Mouse (Mus musculus) heart, postnatal 4 days (tissue): Measurements from ENCODE around the gene Fam24b. TPM values are rescaled to one million over a fixed set of nuclear protein-coding genes. Genes with fewer than 3 reads are reported as not detected.
A peak's percentile ranks its signal among the peaks of the same experiment; 100 is the strongest.

Source experiments
- DNase-seq: peaks from one replicate; pipeline ENCODE4 v3.0.0; 2021
- total RNA-seq, 2 experiments: library from RNA; stranded (reverse); gene quantifications; 2 replicates each; pipeline ENCODE4 v1.2.3; 2021

Fam24b gene
- total RNA-seq = not detected

DNA sequence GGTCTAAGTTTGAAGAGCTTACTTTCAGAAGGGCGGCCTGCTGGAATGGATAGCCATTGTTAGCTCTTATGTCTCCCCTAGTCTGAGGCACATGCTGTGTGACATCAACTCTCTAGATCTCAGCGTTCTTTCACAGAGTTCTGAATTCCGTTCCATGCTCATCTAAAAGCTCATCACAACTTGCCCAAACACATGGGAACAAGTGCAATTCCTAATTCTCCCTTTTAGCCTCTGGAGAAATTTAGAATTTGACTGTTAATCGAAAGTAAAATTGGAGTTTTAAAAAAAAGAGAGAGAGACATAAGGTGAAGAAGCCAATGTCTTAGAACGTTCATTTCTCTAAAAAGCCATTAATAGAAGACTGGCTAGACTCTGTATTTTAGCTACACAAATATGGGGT lies at the start of gene Fam24b:
TSS of gene Fam24b (minus strand) at position 101 of the 400 bp plus-strand sequence.
- no peak for DNase-seq

DNA sequence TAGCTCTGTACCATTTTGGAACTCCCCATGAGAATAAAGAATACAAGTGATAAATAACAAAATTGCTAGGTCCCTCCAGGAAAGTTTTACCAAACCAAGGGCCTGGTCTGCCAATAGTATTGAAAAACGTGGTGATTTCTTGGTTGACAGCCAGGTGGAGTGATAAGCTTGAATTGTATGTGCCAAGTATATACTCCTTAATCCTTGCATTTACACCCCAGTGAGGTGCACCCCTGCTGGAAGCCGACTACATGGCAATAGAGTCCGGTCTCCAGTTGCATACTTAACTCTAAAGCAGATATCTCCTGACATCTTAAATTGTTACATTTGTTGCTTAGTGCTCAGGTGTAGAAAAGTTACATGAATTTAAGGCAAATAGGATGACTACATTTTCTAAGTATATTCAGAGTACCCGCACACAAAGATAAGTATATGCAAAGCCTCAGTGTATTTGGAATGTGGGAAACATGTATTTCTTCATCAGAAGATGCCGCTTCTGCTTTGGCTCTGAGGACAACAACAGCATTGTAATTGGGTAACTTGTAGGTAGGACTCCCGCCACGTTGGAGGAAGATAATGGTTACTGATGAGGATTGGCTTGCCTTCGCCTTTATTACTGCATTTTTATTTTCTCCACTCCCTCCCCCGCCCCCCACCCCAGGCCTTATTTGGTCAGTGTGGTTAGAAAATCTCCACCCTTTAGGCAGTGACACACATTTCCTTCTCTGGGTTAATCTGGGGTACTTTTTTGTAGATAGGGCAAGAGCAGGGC lies 42.8 kb upstream of the Fam24b start:
- no peak for DNase-seq

DNA sequence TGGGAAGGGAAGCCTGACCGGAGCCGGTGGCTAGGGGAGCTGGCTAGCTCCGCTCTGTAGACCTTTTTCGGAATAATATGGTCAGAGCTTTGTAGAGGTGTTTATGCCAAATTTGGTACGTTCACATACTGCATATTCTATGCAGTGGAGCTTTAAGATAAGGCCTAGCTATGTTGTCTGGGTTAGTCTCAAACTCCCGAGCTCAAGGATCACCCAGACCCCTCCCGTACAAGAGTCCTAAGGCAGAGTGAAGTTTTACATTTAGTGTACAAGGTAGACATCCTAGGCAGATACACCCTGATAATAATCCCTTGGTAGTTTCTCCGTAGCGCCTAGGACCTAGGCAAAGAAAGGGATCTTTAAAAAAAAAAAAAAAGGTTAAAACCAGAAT lies 42.1 kb upstream of the Fam24b start:
- DNase-seq = no peak

DNA sequence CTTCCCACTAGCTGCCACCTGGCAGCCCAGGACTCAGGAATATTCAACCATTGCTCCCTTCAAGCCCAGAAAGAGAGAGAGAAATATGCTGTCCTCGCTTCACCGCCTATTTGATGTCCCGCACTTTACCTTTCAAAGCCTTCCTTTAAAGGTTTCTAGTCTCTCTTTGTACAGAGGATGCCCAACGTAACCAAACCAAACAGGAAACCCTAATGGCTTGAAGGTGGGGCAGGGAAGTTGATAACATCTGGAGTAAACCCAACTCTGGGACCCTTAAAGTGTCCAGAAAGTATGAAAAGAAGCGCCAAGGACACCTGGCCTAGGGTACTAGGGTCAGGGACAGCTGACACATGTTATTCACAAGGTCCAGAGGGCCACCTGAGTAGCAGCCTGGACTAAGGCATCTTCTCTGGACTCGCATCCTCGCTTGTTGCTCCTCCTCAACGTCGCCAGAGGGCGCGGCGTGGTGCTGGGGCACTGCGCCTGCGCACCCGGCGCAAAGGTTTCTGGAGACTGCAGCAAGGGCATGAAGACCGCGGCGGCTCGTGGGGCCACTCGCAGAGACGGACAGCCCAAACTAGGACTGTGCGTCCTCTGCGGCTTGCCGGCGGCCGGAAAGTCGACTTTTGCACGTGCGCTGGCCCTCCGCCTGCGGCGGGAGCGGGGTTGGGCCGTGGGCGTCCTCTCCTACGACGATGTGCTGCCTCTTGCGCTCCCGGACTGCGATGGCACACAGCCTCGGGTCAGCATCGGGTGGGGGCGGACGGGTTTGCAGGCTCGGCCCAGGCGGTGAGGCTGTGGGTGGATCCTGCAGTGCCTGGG lies 41.5 kb upstream of the Fam24b start, which contains the start of gene Pstk:
TSS of gene Pstk (plus strand) at position 494 of the 822 bp plus-strand sequence.
- peak; percentile 91 for DNase-seq

DNA sequence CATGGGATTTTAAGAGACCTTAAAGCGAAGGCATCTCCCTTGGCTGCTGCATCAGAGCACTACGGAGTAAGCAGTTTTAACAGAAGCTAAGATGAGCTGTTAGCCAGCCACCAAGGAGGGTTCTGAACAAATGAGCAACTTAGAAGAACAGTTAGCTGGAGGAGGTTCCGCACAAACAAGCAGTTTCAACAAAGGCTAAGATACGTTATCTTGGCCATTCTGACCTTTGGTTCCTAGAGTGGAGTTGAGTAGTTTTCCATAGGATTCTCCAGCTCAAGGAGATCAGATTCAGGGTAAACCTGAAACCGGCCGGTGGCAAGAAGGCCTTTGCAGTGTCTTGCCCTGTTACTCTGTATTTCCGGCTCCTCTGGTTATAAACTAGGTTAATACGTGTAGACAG lies 34.8 kb upstream of the Fam24b start:
- DNase-seq = no peak

DNA sequence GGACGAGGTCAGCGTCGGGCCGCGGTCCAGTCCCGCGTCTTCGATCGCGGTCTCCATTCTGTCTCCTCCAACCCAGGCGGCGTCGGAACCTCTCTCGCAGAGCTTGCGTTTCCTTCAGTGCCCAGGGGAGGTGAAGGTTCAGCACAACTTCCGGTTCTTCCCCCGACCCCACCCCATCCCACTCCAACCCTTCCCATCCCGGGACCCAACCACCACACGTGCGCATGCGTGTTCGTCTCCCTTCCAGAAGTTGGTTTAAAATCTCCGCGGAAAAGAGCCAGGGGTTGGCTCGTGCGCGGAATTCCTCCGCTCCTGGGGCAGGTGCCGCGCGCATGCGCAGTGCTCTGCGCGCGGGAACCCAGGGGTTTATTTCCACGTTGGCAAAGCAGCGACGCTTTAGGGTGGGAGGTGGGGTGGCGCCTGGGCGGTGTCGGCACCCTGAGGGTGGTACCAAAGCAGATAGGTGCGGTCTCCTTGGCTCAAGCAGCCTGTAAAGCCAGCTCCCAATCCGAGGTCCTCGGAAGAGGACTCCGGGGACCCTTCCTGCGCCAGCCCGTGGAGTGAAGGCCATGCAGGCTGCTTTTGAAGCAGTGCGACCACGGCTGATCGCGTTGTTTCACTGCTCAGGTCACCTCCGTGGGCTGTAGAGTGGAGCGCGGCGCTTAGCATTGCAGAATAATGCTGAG lies 33.4 kb upstream of the Fam24b start, which contains the start of gene 2310057M21Rik:
TSS of gene 2310057M21Rik (minus strand) at position 145 of the 686 bp plus-strand sequence.
- DNase-seq = peak; percentile 96

DNA sequence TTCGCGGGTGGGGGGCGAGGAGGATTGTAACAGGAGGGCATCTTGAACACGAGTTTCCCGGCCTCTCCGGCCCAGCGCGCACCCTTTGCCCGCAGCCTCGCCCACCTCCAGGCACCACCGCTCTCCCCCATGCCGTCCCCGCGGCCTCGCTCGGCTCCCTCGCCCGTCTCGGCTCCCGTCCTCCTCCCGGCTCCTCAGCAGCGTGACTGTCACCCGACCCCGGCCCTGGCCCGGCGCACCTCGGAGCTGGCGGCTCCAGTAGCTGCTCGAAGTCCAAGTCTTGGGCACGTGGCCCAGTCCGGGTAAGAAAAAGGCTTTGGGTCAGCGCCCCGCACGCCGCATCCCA lies 32.9 kb upstream of the Fam24b start:
- no peak for DNase-seq

DNA sequence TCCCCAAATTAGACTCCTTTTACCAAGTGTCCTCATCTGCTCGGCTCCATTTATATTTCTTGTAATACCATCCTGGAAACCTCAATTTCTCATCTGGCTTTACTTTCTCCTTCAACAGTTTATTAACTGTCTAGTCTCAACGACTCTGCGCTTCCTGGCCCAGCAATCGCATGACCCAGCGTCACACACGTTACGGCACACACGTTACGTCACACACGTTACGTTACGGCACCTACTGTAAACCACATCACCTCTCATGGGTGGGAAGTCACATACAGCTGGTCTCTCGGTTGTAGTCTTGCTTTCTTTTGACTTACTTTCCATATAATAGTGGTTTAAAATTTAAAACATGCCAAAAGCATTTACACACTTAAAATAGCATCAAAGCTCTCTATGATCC lies 26.8 kb upstream of the Fam24b start:
- no peak for DNase-seq

DNA sequence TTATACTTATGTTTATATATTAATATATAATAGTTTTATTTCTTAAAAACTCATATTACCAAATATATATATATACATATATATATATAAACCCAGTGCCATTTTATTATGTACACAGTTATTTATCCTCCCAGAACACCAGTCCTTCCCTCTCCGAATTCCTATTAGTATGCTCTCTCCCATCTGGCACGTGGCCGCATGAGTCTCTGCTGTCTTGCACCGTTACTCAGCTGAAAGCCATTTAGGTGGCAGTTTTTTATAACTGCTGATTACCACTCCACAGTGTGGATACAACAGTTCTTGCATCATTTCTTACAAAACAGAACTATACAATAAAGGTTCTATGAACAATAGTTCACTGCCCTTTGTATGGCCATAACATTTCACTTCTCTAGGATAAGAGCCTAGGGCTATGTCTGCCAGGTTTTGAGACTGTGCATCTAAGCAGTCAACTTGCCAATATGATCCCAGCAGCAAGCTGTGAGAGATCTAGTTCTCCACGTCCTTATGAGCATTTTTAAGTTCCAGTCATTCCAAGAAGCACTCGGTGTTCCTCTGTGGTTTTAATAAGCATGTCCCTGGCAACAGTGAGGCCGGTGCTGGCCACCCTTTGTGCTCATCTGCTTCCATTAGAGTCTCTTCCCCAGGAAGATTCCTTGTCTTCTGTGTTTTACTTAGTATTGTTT lies 16.7 kb upstream of the Fam24b start:
- DNase-seq = no peak

DNA sequence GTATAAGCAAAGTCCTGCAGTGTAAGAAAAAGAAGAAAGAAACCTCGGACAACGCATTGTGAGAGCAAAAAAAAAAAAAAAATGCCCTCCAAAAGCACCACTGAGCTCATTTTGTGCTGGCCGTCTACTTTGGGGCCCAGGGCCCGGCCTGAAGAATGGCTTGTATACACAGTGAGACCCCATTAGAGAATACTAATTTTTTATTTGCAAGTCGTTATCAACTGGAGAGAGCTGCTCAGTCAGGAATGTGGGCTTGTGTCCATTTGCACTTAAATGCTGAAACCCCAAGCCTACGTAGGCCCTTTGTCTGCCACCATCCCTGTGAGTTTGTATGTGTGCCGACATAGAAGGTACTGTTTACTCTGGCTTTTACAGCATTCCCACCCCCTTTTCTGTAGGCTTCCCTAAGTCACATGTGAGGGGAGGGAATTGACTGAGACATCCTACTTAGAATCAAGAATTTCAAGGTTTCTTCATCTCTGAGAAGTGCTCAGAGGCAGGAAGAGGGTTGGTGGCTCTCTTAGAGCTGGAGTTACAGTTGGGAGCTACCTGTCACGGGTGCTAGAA lies 8.3 kb upstream of the Fam24b start:
- no peak for DNase-seq

DNA sequence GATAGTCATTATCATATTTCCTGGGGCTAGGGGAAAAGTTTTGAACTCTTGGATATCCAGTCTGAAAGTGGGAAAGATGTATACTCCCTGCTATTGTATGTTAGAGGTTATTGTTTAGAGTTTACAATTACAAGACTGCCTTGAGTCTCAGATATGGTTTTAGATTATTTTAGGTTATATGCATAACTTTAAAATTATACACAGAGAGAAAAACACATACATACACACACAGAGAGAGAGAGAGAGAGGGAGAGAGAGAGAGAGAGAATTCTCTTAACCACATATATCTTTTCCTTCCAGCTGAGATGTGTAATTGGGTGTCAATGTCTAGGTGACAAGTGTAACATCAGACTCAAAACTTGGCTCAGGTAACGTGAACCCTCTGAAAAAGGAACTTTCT lies 4.2 kb upstream of the Fam24b start, which contains the start of gene Fam24a:
TSS of gene Fam24a (plus strand) at position 301 of the 400 bp plus-strand sequence.
- no peak for DNase-seq

DNA sequence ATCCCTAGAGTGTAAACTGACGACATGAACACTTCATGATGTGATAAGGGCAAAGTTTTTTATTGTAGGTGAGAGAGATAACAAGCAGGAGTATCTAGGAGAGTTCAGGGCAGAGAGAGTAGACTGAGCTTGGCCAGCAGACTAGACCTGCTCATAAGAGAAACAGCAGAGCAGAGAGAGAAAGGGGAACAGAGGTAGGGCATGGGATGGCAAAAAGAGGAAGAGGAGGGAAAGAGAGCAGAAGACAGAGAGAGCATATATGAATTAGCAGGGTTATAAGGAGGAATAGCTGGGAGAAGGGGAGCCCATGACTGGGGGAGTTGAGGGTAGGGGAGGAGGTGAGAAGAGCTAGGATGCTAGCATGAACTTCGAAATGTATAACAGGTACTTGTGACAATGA lies 2.4 kb upstream of the Fam24b start:
- DNase-seq = no peak

DNA sequence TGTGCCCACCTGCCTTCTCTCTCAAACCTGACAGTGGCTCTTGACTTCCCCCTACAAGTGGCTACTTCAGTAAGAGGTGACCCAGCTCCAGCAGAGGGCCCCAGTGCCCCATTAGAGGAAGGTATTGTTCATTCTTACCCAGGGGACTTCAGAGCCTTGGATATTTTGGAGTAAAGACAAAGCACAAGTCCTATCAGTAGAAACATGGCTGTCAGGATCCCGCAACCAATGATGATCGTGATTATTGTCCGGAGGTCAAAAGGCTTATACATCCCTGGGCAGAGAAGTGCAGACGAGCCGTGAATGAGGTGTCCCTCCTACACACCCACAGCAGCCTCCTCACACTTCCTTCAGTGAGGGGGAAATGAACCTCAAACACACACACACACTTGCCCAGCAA lies 2.3 kb downstream of the Fam24b start:
- no peak for DNase-seq

DNA sequence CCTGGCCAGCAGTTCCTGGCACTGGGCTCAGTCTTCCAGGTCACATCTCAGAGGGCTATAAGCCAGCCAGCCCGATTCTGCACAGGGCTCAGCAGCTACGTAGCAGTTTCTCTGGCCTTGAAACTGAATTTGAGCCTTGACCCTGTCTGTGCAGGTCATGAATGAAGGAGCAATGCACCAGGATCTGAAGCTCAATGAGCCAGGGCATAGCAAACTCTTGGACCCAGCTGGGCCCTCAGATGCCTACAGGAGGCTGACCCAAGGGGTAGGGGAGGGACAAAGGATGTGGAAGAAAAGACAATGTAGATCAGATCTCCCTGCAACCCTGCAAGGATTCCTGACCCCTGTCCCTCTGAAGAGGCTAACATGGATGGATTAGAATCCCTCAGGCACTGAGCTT lies 7.1 kb downstream of the Fam24b start, which contains the start of gene Cuzd1:
TSS of gene Cuzd1 (minus strand) at position 101 of the 400 bp plus-strand sequence.
- DNase-seq = no peak

DNA sequence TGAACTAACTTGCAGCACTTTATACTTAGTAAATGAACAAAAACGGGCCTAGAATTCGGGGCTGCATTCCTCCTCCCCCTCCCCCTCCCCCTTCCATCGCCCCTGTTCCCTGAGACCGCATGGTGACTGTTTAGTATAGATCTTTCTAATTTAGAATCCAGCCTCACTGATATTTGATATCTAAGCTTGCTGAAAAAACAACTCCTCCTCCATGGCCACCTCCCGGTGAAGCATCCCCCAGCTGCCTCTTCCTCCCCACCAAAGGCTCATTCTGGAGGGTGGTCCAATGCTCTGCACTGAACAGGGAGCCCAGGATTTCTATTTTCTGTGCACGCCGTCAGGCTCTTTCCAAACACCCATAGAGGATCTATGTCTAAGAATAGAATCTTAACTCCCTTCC lies 11.0 kb downstream of the Fam24b start:
- no peak for DNase-seq

DNA sequence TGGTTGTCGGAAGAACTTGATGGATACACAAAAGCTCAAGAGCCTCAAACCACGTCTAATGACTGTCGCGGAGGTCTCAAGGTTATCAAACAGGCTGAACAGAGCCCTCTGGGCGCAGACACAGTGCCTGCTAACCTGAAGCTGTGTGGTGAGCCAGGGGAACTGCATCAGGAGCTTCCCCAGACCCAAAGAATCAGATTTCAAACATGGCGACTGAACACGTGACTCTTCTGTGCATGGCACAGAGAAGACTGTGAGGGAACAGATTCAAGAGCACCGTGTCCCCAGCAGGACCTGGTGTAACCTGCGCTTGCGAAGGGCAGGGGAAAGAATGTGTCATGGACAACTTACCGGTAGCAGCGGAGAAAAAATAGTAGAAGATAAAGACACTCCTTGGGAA lies 11.7 kb downstream of the Fam24b start:
- DNase-seq = no peak

DNA sequence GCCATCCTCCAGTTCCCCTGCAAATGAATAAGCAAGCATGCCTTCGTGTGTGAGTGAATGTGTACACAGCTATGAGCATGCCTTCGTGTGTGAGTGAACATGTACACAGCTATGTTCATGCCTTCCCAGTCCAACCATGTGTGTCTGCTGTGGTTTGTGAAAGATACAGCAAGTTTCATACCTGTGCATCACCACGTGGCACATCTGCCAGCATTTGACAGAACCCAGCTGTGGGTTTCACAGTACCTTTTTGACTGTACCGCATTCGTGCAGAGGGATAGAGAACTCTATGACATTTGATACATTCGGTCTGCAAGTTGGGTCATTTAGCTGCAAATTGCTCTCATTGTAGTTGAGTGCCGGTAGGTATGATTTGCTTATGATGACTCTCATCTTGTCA lies 14.8 kb downstream of the Fam24b start:
- DNase-seq = no peak

DNA sequence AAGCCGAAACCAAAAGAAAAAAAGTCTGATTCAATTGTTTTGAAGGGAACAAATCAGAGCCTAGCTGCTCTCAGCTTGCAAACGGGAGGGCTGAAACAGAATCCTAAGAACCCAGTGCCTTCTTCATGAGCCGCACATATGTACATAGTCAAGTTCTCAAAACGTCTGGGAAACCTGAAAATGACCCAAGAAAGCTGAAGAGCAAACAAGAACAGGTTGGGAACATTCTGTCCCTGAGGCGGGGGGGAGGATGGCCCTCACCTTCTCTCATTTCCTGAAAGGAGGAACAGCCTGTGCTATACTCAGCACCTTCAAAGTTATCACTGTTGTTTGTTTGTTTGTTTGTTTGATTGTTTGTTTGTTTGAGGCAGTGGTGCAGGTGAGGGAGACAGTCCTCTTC lies 22.6 kb downstream of the Fam24b start:
- no peak for DNase-seq

DNA sequence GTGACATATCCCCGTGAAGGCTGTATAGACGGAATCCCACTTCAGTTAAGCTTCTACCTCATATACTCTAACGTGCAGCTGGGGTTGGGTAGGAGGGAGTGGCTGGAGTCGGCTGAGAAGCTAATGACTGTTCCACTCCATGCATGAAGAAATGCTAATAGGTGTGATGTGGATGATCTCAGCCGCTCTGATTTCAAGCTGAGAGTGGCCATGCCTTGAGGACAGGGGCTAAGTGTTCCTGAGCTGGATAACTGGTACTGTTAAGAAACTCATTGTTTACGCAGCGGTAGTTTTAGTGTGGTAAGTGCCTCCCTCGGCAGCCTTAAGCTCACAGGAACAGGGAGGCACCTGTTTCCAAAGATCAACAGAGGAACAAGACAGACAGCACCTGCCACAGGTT lies 26.0 kb downstream of the Fam24b start:
- DNase-seq = no peak

DNA sequence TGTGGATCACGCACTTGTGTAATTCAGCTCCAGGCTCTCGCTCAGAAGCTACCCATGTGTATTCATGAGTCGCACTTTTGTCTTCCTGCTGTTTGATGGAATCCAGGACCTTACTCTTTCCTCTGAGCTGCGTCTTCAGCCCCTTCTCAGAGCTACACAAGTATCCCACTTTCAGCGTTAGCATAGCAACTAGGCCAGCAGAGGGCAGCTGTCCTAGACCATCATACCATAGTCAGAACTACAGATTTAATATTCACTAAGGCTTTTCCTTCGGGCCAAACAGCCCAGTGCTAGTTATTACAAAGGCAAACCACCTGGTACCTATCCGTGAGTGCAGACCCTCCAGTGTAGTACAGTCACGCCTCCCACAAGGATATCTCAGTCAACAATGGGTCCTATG lies 32.2 kb downstream of the Fam24b start:
- DNase-seq = no peak
